Mouse (Mus musculus) embryonic fibroblast, embryonic 13.5 days (primary cell): ENCODE measurements around the gene Gm20388.

Experiments used
- CTCF ChIP-seq: IDR thresholded peaks from 2 replicates; pipeline ENCODE4 v1.5.1; 2011; ENCODE audit warnings: mild to moderate bottlenecking, control low read depth, low read length, moderate library complexity, borderline replicate concordance; ENCODE audit not compliant: insufficient read depth
- POLR2A ChIP-seq: IDR thresholded peaks from 2 replicates; pipeline ENCODE4 v1.6.1; 2011; ENCODE audit warnings: low read depth, mild to moderate bottlenecking, control low read depth, low read length, moderate library complexity

DNA sequence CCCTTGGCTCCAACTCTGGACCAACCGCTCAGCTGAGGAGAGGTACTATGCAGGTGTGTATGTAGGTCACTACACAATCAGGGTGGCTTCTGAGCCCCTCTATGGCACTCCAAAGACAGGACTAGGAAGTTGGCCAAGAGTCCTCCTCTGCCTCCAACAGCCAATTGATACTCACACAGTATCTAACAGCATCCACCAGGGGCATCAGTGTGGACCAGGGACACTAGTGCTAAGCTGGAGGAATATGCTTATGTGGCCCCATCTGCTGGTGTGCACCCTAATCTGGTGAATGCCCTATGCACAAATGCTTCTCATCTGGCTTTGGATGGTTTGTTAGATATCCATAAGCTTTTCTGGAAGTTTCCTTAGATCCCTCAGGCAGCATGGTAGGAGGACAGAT, 2232.6 kb downstream of the Gm20388 start:
- TF ChIP-seq CTCF = peak; percentile 26; the same call in 1 of the 2 replicates
- TF ChIP-seq POLR2A = no peak
